Mouse (Mus musculus): ENCODE results near the gene Gjd2. TPM values are rescaled to one million over a fixed set of nuclear protein-coding genes. Genes with fewer than 3 reads are reported as not detected.

Gene Gjd2
- polyA plus RNA-seq (2012; rRNA removed), result 18.4 and 25.3 TPM in 2 replicates

GRCm38 (mm10) chr2:114013295-114013771, at the start of gene Gjd2:
Gene Gjd2, minus strand, starts transcription at chr2:114013619.
- TF ChIP-seq CTCF (IDR thresholded peaks at IDR 0.05; ENCODE audit: borderline replicate concordance, extremely low read depth, insufficient read depth, insufficient read length), result no peak
- 0 out of 2 replicates have a peak, but pooled peaks have one; percentile 38 for TF ChIP-seq POLR2A (IDR thresholded peaks at IDR 0.05; ENCODE audit: borderline replicate concordance, extremely low read depth, insufficient read depth, insufficient read length, poor library complexity, severe bottlenecking)
- DNase-seq (ENCODE audit: low read depth), result peak; percentile 62

GRCm38 (mm10) chr2:114060071-114060591, 46.7 kb upstream of the Gjd2 start:
- no peak for TF ChIP-seq POLR2A (IDR thresholded peaks at IDR 0.05; ENCODE audit: borderline replicate concordance, extremely low read depth, insufficient read depth, insufficient read length, poor library complexity, severe bottlenecking)
- TF ChIP-seq CTCF (IDR thresholded peaks at IDR 0.05; ENCODE audit: borderline replicate concordance, extremely low read depth, insufficient read depth, insufficient read length), result no peak
- peak; percentile 25 for DNase-seq (ENCODE audit: low read depth)

- TF ChIP-seq CTCF (IDR thresholded peaks at IDR 0.05; ENCODE audit: borderline replicate concordance, extremely low read depth, insufficient read depth, insufficient read length) (no peak), POLR2A (IDR thresholded peaks at IDR 0.05; ENCODE audit: borderline replicate concordance, extremely low read depth, insufficient read depth, insufficient read length, poor library complexity, severe bottlenecking) (no peak)
- DNase-seq (ENCODE audit: low read depth), result no peak
Observed at GRCm38 (mm10) chr2:114059608-114060007, 46.2 kb upstream of the Gjd2 start.

- TF ChIP-seq CTCF (IDR thresholded peaks at IDR 0.05; ENCODE audit: borderline replicate concordance, extremely low read depth, insufficient read depth, insufficient read length) (no peak), POLR2A (IDR thresholded peaks at IDR 0.05; ENCODE audit: borderline replicate concordance, extremely low read depth, insufficient read depth, insufficient read length, poor library complexity, severe bottlenecking) (no peak)
- DNase-seq (ENCODE audit: low read depth), result no peak
Observed at GRCm38 (mm10) chr2:114058226-114058796, 44.9 kb upstream of the Gjd2 start.

- TF ChIP-seq CTCF (IDR thresholded peaks at IDR 0.05; ENCODE audit: borderline replicate concordance, extremely low read depth, insufficient read depth, insufficient read length), result no peak
- no peak for TF ChIP-seq POLR2A (IDR thresholded peaks at IDR 0.05; ENCODE audit: borderline replicate concordance, extremely low read depth, insufficient read depth, insufficient read length, poor library complexity, severe bottlenecking)
- peak; percentile 66 for DNase-seq (ENCODE audit: low read depth)
Observed at GRCm38 (mm10) chr2:114057303-114057853, 44.0 kb upstream of the Gjd2 start.

- TF ChIP-seq POLR2A (IDR thresholded peaks at IDR 0.05; ENCODE audit: borderline replicate concordance, extremely low read depth, insufficient read depth, insufficient read length, poor library complexity, severe bottlenecking) (no peak), CTCF (IDR thresholded peaks at IDR 0.05; ENCODE audit: borderline replicate concordance, extremely low read depth, insufficient read depth, insufficient read length) (no peak)
- no peak for DNase-seq (ENCODE audit: low read depth)
Observed at GRCm38 (mm10) chr2:114054129-114054528, 40.7 kb upstream of the Gjd2 start.

- TF ChIP-seq CTCF (IDR thresholded peaks at IDR 0.05; ENCODE audit: borderline replicate concordance, extremely low read depth, insufficient read depth, insufficient read length) (no peak), POLR2A (IDR thresholded peaks at IDR 0.05; ENCODE audit: borderline replicate concordance, extremely low read depth, insufficient read depth, insufficient read length, poor library complexity, severe bottlenecking) (no peak)
- peak; percentile 38 for DNase-seq (ENCODE audit: low read depth)
Observed at GRCm38 (mm10) chr2:114052696-114053598, 39.5 kb upstream of the Gjd2 start, which contains the start of gene Actc1. Gene Actc1, minus strand, starts transcription at chr2:114053548.

GRCm38 (mm10) chr2:114051871-114052241, 38.4 kb upstream of the Gjd2 start:
- DNase-seq (ENCODE audit: low read depth), result no peak
- TF ChIP-seq CTCF (IDR thresholded peaks at IDR 0.05; ENCODE audit: borderline replicate concordance, extremely low read depth, insufficient read depth, insufficient read length), result no peak
- no peak for TF ChIP-seq POLR2A (IDR thresholded peaks at IDR 0.05; ENCODE audit: borderline replicate concordance, extremely low read depth, insufficient read depth, insufficient read length, poor library complexity, severe bottlenecking)

- TF ChIP-seq POLR2A (IDR thresholded peaks at IDR 0.05; ENCODE audit: borderline replicate concordance, extremely low read depth, insufficient read depth, insufficient read length, poor library complexity, severe bottlenecking) (no peak), CTCF (IDR thresholded peaks at IDR 0.05; ENCODE audit: borderline replicate concordance, extremely low read depth, insufficient read depth, insufficient read length) (no peak)
Observed at GRCm38 (mm10) chr2:114051111-114051870, 37.9 kb upstream of the Gjd2 start.

GRCm38 (mm10) chr2:114050150-114050549, 36.7 kb upstream of the Gjd2 start:
- no peak for TF ChIP-seq CTCF (IDR thresholded peaks at IDR 0.05; ENCODE audit: borderline replicate concordance, extremely low read depth, insufficient read depth, insufficient read length)
- no peak for TF ChIP-seq POLR2A (IDR thresholded peaks at IDR 0.05; ENCODE audit: borderline replicate concordance, extremely low read depth, insufficient read depth, insufficient read length, poor library complexity, severe bottlenecking)
- DNase-seq (ENCODE audit: low read depth), result no peak

More at GRCm38 (mm10) chr2:114051111-114051870, 37.9 kb upstream of the Gjd2 start:
- no peak for DNase-seq (ENCODE audit: low read depth)

Data from brain, embryonic 14.5 days (tissue).